Mouse (Mus musculus) embryo, embryonic 11.5 days (tissue): Measurements from ENCODE around the gene 2610507B11Rik.
A peak's percentile ranks its signal among the peaks of the same experiment; 100 is the strongest.
"Not testable (repeated sequence)": the region's sequence is repeated elsewhere in the genome, so short reads cannot be mapped to it uniquely, and the experiment has no call there.

Source experiments
- DNase-seq: peaks from one replicate; pipeline ENCODE4 v3.0.0-alpha.2; 2012; ENCODE audit warnings: low read depth, low spot score

2610507B11Rik gene

DNA sequence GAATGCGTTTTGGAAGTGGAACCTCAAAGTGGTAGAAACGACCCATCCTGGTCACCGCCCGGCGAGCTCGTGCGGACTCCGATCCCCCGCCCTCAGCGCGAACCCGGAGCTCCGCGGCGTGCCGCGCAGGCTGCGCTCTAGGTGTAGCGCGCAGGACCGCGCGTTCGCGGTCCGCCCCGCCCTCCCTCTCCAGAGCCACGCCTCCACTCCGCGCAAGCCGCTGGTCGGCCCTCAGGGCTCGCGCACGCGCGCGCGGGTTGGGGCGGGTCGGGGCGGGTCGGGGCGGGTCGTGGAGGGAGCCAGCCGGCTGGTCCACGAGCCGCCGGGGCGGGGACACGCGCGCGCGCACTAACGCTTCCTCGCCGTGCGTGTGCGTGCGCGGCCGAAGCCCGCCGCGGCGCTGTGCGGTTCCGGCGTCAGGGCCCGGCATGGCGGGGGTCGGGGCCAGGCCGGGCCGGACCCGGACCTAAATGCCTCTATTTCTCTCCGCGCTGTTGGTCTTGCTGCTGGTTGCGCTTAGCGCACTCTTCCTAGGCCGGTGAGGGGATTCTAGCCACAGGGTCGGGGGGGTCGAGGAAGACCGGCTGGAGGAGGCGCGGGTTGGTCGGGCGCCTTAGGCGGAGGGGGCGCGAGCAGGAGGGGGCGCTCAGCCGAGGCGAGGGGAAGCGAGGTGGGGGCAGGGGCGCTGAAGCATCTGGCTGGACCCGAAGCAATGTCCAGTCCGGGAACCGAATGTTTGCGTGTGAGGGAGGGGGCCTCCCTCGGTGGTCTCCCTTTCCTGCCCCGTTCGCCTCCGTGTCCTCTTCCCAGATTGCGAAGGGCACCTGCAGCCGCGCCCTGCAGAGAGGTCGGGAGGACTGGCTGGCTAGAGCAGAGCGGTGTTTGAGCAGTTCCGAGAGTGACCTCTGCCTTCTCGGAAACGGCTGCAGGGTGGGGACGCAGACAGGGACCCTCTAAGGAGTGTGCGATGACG, at the start of gene 2610507B11Rik:
TSS of gene 2610507B11Rik (plus strand) at position 373 of the 973 bp plus-strand sequence.
- DNase-seq, result peak; percentile 95

- DNase-seq, result no peak
Observed at GRCm38 (mm10) chr11:78213086-78213817, 48.3 kb upstream of the 2610507B11Rik start.

GRCm38 (mm10) chr11:78215709-78216317, 45.7 kb upstream of the 2610507B11Rik start:
- DNase-seq, result no peak

DNA sequence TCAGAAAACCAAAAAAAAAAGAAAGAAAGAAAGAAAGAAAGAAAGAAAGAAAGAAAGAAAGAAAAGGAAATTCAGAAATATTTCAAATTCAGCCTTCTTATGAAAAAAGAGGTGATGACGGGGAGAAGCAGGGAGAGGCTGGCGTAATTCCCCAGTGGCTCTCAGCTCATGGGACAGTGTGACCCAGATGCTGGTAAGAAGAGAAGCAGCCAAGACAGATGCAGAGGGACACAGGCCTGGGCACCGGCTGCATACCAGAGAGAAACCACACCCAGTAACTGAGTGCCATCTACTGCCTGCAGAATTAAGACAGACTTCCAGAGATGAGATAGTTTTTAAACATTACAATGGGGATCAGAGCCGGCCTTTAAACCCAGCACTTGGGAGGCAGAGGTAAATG, 38.0 kb upstream of the 2610507B11Rik start:
- DNase-seq, result no peak

DNA sequence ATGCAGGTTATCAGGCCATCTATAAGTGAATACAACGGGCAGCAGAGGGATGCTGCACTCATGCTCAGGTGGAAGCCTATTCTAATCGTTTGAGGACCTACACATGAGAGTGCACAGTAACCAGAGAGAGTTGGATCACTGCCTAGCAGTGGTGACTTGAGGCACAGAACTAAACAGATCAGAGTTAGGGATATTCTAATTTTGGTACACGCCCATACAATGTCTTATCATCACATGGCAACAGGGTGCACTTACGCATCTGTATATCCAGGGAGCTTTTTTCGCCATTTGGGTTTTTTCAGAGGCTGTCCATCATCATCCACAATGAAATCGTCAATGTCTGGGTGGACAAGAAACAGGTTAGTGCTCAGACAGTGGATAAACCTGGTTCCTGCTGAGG, 30.0 kb upstream of the 2610507B11Rik start:
- DNase-seq, result no peak

- no peak for DNase-seq
Observed at GRCm38 (mm10) chr11:78240193-78240857, 21.2 kb upstream of the 2610507B11Rik start.

- no peak for DNase-seq
Observed at GRCm38 (mm10) chr11:78245261-78245626, 16.3 kb upstream of the 2610507B11Rik start.

- peak; percentile 84 for DNase-seq
Observed at GRCm38 (mm10) chr11:78245627-78246317, 15.8 kb upstream of the 2610507B11Rik start, which contains the start of the genes Sdf2 and Supt6. Sdf2 (plus strand) TSS chr11:78245746. Supt6 (minus strand) TSS chr11:78245987.

GRCm38 (mm10) chr11:78246318-78247011, 15.1 kb upstream of the 2610507B11Rik start:
- DNase-seq, result no peak

GRCm38 (mm10) chr11:78247012-78247348, 14.6 kb upstream of the 2610507B11Rik start:
- no peak for DNase-seq

DNA sequence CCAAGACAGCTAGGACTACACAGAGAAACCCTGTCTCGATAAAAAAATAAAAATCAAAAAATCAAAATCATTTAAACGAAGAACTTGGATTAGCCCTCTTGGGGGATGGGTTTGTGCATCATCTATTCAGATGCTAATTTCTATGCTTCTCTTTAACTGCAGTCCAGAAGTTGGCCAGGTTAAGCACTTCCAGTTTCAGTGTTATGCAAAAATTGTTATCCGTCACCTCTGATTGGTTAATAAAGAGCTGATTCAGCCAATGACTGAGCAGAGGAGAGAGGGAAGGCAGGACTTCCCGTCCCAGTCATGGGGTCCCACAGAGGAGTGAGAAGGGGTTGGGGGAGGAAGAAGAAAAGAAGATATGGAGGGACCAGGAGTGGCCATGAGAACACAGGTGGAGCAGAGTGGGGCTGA, 13.8 kb upstream of the 2610507B11Rik start:
- DNase-seq, result no peak

DNA sequence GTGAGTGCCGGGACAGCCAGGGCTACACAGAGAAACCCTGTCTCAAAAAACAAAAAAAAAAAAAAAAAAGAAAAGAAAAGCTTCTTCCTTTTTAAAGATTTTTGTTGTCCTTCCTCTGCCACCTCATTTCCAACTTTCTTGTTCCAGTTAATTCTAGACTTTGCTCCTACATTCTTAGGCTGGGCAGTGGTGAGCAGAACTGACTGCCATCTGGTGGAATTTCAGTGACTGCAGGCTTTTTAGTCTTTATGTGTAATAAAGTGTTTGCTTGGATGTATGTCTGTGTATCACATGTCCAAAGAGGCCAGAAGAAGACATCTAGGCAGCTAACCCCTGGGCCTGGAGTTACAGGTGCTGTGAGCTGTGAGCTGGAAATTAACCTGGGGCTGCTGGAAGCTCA, 4.9 kb upstream of the 2610507B11Rik start:
- DNase-seq, result no peak

DNA sequence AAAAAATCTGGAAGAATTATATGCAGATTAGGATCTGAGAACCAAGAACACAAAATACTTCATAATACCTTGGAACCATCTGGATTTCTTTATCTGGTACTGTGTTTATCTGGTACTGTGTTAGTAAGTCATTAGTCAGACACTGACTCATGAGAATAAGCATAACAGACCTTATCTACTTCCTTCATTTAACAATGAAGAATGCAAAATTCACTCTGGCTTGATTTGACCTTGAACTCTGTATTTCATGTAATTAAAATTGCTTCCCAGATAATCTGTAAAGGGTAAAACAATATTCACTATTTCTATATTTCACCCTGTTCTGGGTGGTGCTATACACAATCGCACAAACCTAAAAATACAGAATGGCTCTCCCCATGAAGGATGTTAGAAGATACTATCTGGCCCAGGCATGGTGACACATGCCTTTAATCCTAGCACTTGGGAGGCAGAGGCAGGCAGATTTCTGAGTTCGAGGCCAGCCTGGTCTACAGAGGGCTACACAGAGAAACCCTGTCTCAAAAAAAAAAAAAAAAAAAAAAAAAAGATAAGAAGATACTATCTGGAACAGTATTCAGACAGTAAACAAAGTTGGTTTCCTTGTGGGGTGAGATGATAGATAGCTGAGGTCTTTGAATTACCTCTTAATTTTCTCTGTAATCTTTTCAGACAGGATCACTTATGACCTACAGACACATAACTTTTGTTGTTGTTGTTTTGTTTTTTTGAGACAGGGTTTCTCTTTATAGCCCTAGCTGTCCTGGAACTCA, 878 bp upstream of the 2610507B11Rik start:
- DNase-seq, result no peak

DNA sequence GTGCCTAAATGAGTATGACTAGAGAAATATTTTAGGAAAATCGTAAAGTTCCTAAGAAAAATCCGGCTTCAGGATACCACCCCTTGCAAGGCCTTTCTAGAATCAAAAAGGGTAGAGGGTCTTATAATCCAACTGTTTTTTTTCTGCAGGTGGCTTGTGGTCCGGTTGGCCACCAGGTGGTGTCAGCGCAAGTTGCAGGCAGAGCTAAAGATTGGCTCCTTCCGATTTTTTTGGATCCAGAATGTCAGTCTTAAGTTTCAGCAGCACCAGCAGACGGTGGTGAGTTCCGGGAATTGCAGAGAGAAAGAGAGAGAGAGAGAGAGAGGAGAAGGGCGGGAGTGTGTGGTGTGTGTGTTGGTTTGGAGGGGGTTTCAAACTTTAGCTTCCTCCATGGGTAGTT, 998 bp downstream of the 2610507B11Rik start:
- peak; percentile 50 for DNase-seq

DNA sequence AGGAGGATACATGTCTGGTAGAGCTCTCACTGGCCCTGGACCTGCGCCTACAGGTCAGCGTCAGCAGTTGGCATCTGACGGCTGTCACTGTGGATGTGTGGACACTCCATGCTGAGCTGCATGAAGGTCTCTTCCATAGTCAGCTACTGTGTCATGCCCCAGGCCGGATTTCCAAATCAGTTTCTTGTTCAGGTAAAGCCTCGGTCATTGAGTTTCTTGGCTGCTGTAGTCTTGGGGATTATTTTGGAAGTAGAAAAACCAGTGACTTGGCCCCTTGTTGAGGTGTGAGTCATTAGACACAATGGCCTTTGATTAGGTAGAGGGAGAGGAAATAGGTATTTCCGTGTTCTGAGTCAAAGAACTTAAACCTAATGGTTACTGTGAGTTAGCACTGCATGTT, 4.0 kb downstream of the 2610507B11Rik start:
- DNase-seq, result no peak

DNA sequence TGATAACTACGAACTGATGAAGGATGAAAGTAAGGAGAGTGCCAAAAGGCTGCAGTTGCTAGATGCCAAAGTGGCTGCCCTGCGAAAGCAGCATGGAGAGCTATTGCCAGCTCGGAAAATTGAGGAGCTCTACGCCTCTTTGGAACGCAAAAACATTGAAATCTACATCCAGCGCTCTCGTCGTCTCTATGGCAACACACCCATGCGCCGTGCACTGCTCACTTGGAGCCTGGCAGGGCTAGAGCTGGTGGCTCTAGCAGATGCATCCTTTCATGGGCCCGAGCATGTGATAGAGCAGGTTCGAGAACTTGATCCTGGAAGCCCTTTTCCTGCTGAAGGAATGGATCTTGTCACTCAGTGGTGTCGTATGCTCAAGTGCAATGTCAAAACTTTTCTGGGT, 10.4 kb downstream of the 2610507B11Rik start:
- DNase-seq, result no peak

DNA sequence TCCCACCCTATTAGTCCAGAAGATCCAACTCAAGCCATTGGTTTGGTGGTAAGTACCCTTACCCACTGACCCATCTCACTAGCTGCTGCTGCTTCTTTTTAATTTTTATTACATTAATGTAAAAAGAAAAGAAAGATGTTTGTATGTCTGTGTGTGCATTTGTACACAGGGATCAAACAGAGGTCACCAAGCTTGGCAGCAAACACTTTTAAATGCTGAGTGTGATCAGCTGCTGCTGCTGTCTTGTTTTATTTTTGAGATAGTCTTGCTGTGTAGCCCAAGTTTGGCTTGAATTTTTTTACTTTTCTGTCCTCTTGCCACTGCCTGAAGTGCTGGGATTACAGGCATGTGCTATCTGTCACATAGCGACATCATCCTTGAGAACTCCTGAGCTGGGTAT, 14.0 kb downstream of the 2610507B11Rik start:
- no peak for DNase-seq

DNA sequence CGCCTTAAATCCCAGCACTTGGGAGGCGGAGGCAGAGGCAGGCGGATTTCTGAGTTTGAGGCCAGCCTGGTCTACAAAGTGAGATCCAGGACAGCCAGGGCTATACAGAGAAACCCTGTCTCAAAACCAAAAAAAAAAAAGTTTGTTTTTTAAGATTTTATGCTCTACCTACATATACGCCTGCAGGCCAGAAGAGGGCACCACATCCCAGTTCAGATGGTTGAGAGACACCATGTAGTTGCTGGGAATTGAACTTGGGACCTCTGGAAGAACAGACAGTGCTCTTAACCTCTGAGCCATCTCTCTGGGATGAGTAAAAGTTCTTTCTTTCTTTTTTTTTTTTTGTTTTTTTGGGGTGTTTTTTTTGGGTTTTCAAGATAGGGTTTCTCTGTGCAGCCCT, 14.6 kb downstream of the 2610507B11Rik start:
- not testable (repeated sequence) for DNase-seq

DNA sequence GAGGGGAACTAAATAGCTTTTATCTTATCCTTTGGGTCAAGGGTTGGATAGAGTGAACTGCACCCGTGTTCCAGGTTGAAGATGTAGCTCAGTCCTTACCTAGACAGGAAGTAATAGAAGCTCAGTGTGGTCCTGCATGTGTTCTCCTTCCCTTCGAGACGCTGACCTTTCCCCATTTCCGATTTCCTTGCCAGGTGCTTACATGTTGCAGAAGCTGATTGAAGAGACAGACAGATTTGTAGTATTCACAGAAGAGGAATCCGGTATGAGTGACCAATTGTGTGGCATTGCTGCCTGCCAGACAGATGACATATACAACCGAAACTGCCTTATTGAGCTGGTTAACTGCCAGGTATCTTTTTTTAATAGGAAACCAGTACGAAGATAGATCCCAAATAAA, 17.3 kb downstream of the 2610507B11Rik start:
- no peak for DNase-seq

DNA sequence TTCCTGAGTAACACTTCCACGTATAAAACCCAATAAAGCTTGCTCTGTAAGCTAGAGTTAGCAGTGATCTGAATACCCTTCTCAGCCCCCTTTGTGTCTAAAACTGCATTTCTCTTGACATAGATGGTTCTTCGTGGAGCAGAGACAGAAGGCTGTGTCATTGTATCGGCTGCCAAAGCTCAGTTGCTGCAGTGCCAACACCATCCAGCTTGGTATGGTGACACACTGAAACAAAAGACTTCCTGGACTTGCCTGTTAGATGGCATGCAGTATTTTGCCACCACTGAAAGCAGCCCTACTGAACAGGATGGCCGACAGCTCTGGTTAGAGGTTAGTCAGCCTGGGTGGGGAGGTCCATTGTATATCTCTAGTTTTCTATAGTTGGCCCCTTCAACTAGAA, 18.0 kb downstream of the 2610507B11Rik start:
- no peak for DNase-seq
